Mouse (Mus musculus) kidney, postnatal 0 days (tissue): Measurements from ENCODE around the gene Trpm7. TPM values are rescaled to one million over a fixed set of nuclear protein-coding genes. Genes with fewer than 3 reads are reported as not detected.

Source experiments
- ATAC-seq: fragments of 200-750 bp; cut with Nextera tagmentation; replicated peaks from 2 replicates; pipeline ENCODE4 v1.8.0; 2017; ENCODE audit warnings: low read depth, moderate number of reproducible peaks, moderate TSS enrichment, moderate library complexity; ENCODE audit not compliant: low FRiP score
- DNase-seq: peaks from one replicate; pipeline ENCODE4 v3.0.0-alpha.2; 2016; ENCODE audit warnings: low spot score
- H3K27ac ChIP-seq: fragments of 300-500 bp; sonication (generic); 2 replicates; pipeline ENCODE4 v1.5.1; 2014; ENCODE audit warnings: mild to moderate bottlenecking
- H3K27me3 ChIP-seq: fragments of 300-500 bp; sonication (generic); 2 replicates; pipeline ENCODE4 v1.6.1; 2014; ENCODE audit warnings: low read length, mixed read lengths; ENCODE audit not compliant: insufficient read depth
- H3K36me3 ChIP-seq: fragments of 300-500 bp; sonication (generic); 2 replicates; pipeline ENCODE4 v1.6.1; 2014; ENCODE audit warnings: low read length, mixed read lengths; ENCODE audit not compliant: insufficient read depth
- H3K4me1 ChIP-seq: fragments of 300-500 bp; sonication (generic); replicated peaks from 2 replicates; pipeline ENCODE4 v1.6.1; 2014; ENCODE audit warnings: antibody characterized with exemption, low read length, mixed read lengths; ENCODE audit not compliant: insufficient read depth
- H3K4me2 ChIP-seq: fragments of 300-500 bp; sonication (generic); 2 replicates; pipeline ENCODE4 v1.6.1; 2014; ENCODE audit warnings: mild to moderate bottlenecking, low read length, moderate library complexity, mixed read lengths
- H3K4me3 ChIP-seq: fragments of 300-500 bp; sonication (generic); replicated peaks from 2 replicates; pipeline ENCODE4 v1.5.1; 2014; ENCODE audit warnings: low read depth, low read length
- H3K9ac ChIP-seq: fragments of 300-500 bp; sonication (generic); 2 replicates; pipeline ENCODE4 v1.6.1; 2014; ENCODE audit warnings: low read depth, low read length
- H3K9me3 ChIP-seq: fragments of 300-500 bp; sonication (generic); replicated peaks from 2 replicates; pipeline ENCODE4 v1.6.1; 2016; ENCODE audit warnings: low read length, inconsistent platforms, mixed read lengths
- CTCF ChIP-seq: IDR thresholded peaks from 2 replicates; pipeline ENCODE4 v1.5.1; 2016; ENCODE audit warnings: antibody characterized with exemption, low read depth, mild to moderate bottlenecking, moderate library complexity
- WGBS: fragments of 180-500 bp; shearing (Covaris S2); extraction: QIAGEN DNeasy Blood & Tissue Kit; methylation state at CpG from one replicate; pipeline ENCODE4 v1.1.7; 2014; 5-methylcytosine and 5-hydroxymethylcytosine counted together
- microRNA-seq: library from miRNA; unstranded; fragments of <30 nt; microRNA quantifications from one replicate; pipeline ENCODE4, GENCODE M21; 2016
- polyA plus RNA-seq: library from polyadenylated mRNA; unstranded; fragments of >200 nt; fragmentation: Nextera tagmentation; extraction: Ambion mirVana; gene quantifications from 2 replicates; pipeline ENCODE4 v1.2.1, GENCODE M21; 2015

The Trpm7 gene
- polyA plus RNA-seq, 1 experiment from 2014 or later, result 41.2 TPM

DNA sequence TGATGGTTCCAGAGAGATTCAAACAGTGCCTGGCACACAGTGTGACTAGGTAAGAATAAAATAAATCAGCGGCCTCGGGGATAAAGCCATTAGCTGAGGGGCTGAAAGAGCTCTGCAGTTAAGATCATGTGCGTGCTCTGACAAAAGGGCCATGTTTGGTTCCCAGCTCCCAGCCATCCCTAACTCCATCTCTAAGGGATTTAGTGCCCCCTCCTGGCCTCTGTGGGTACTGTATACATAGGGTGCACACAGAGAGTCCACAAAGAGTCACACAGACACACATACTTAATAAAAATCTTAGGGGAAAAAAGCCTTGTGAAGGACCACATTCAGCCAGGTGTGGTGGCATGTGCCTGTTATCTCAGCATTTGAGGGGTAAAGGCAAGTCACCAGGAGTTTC is 108.4 kb downstream of the Trpm7 start:
- Histone ChIP-seq H3K9me3 (no peaks in the 10 kb centered on the region), H3K4me1 (no peaks in the 10 kb centered on the region), H3K4me3 (no peak overlapping the region), H3K4me2 (no peak overlapping the region), H3K36me3 (peaks cover 2% of the 10 kb centered on the region; the same call in 1 of the 2 replicates), H3K9ac (no peak overlapping the region), H3K27me3 (no peaks in the 10 kb centered on the region), H3K27ac (no peak overlapping the region)
- DNase-seq (no peak), ATAC-seq (no peak)
- peak; percentile 15; the same call in 1 of the 2 replicates for TF ChIP-seq CTCF
- WGBS, result 98% methylated on average over 3 of the region's 3 CpGs

- peaks cover 7% of the 10 kb centered on the region; the same call in 1 of the 2 replicates for H3K36me3 ChIP-seq
- no peak overlapping the region for H3K27ac ChIP-seq
- H3K4me2 ChIP-seq, result no peak overlapping the region
- TF ChIP-seq CTCF, result no peak
- H3K4me1 ChIP-seq, result no peaks in the 10 kb centered on the region
- no peaks in the 10 kb centered on the region for H3K9me3 ChIP-seq
- H3K27me3 ChIP-seq, result no peaks in the 10 kb centered on the region
- H3K9ac ChIP-seq, result no peak overlapping the region
- DNase-seq (peak; percentile 25), ATAC-seq (no peak)
- H3K4me3 ChIP-seq, result no peak overlapping the region
- 37% methylated on average over 11 of the region's 11 CpGs for WGBS
These were observed 110.0 kb downstream of the Trpm7 start for GRCm38 (mm10) chr2:126765867-126766582.

- WGBS, result 92% methylated on average over 7 of the region's 7 CpGs
- TF ChIP-seq CTCF, result no peak
- Histone ChIP-seq H3K36me3 (peaks cover 60% of the 10 kb centered on the region), H3K4me1 (no peaks in the 10 kb centered on the region), H3K4me2 (no peak overlapping the region), H3K9me3 (no peaks in the 10 kb centered on the region), H3K9ac (no peak overlapping the region), H3K4me3 (no peak overlapping the region), H3K27me3 (no peaks in the 10 kb centered on the region), H3K27ac (no peak overlapping the region)
- DNase-seq (no peak), ATAC-seq (no peak)
These were observed 116.7 kb downstream of the Trpm7 start for GRCm38 (mm10) chr2:126759351-126759750.

DNA sequence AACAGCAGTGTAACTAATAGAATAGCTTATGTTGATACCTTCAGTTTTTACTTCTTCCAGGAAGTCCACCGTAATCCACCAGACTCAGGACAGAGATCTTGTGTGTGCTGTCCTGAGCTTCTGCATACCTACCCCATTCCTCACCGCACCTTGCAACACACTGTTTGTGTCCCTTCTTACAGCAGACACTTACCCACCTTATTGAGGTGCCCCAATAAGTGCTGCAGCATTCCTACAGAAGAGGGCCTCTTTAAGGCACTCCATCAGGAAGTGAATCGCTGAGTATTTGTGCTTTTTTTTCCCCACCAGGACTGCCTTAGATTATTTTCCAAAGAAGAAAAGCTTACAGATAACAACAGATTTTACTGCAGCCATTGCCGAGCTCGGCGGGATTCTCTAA is 120.4 kb downstream of the Trpm7 start:
- Histone ChIP-seq H3K27me3 (no peaks in the 10 kb centered on the region), H3K4me3 (no peak overlapping the region), H3K4me2 (no peak overlapping the region), H3K36me3 (peaks cover 78% of the 10 kb centered on the region), H3K9me3 (no peaks in the 10 kb centered on the region), H3K9ac (no peak overlapping the region), H3K4me1 (no peaks in the 10 kb centered on the region), H3K27ac (no peak overlapping the region)
- no peak for TF ChIP-seq CTCF
- DNase-seq (no peak), ATAC-seq (no peak)
- WGBS, result 98% methylated on average over 6 of the region's 6 CpGs

DNA sequence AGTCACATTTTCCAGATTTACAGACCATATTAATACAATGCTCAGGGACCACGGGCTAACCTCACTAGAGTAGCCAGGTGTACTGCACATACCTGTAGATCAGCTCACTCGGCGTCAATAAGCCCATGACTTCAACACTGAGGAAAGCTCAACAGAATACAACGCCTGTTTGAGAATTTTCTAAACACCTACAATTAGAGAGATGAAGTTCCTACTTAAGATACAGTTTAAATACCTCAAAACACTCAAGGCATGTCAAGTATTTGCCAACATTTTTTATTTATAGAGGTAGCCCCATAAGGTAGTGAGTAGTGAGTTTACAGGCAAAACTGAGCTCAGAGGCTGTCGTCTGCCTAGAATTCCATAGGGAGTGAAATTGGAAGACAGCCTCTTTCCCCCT is 132.6 kb downstream of the Trpm7 start:
- Histone ChIP-seq H3K4me1 (no peaks in the 10 kb centered on the region), H3K27me3 (no peaks in the 10 kb centered on the region), H3K9ac (no peak overlapping the region), H3K4me3 (no peak overlapping the region), H3K27ac (no peak overlapping the region), H3K9me3 (no peaks in the 10 kb centered on the region), H3K36me3 (peaks cover 52% of the 10 kb centered on the region), H3K4me2 (no peak overlapping the region)
- ATAC-seq (no peak), DNase-seq (no peak)
- TF ChIP-seq CTCF, result no peak
- 85% methylated on average over 5 of the region's 5 CpGs for WGBS

Small RNA genes lying within 50 kb of the gene (microRNA-seq; reads per million reads assigned to microRNA genes)
- not detected for gene Mir3473g

Other genes starting within 250 kb of the Trpm7 start
- gene Gabpb1, start 199.9 kb downstream of the Trpm7 start, polyA plus RNA-seq, result 36.7 and 40.7 TPM in 2 replicates
- gene Usp8, start 168.9 kb downstream of the Trpm7 start, polyA plus RNA-seq, result 35.7 and 42.1 TPM in 2 replicates
- gene Usp50, start 92.8 kb downstream of the Trpm7 start, polyA plus RNA-seq, result 2.9 and 3.0 TPM in 2 replicates
- gene Sppl2a, start 57.0 kb upstream of the Trpm7 start, polyA plus RNA-seq, result 42.4 and 47.8 TPM in 2 replicates
- gene Ap4e1, start 132.5 kb upstream of the Trpm7 start, polyA plus RNA-seq, result 4.2 and 4.8 TPM in 2 replicates
- gene Blvra, start 194.4 kb upstream of the Trpm7 start, polyA plus RNA-seq, result 76.4 and 83.5 TPM in 2 replicates